Mouse (Mus musculus): ENCODE data around the gene Cyp3a44.
"Not testable (repeated sequence)": the region's sequence is repeated elsewhere in the genome, so short reads cannot be mapped to it uniquely, and the experiment has no call there.

Cyp3a44 gene

DNA sequence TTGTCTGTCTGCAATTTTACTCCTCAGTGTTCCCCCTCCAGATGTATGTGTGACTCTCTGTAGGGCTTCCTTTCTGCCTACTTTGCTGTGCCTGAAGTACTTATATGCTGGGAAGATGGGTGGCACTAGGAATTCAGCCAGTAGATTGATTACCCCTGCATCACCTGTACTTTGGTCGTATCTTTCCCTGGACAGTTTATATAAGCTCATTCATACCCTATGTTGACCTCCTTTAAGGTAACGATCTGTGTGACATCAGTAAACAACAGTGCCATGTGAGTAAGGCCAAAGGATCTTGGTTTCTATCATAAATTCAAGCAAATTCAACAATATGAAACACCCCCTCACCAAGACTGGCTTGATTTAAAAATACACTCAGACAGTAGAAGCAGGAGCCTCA is at the start of gene Cyp3a44:
Cyp3a44 (minus strand) TSS at position 79 of the 400 bp plus-strand sequence.
- DNase-seq (ENCODE audit: low read depth, low spot score): not testable (repeated sequence)

DNA sequence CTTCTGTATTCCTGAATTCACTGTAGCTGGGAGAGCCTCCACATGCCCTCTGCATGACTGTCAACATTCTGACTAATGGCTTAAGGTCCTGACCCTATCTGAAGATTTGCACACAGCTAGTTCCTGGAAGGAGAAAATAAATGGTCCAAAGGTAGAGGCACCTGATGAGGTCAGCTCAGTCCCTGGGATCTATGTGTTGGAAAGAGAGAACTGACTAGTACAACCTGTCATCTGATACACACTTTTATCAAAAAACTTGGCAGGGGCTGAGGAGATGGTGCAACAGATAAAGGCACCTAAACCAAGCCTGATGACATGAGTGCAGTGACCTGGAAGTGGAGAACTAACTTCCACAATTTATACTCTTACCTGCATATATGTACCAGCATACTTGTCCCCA is 5.4 kb downstream of the Cyp3a44 start:
- not testable (repeated sequence) for DNase-seq (ENCODE audit: low read depth, low spot score)

DNA sequence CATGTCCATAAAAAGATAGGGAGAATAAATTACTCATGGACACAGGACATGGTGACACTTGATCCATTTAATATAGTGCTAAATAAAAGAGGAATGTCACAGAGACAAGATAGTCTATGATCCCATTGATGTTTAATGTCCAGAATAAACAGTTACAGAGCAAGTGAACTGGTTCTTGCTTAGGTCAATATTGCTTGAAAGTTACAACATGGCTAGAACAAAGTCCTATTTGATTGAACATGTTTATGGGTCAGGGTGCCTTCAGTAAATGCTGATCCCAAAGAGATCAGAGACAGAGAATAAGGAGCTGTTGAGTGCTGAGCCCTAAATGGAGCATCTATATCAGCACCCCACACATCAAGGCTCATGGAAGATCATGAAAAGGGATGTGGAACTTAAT is 12.4 kb downstream of the Cyp3a44 start:
- not testable (repeated sequence) for DNase-seq (ENCODE audit: low read depth, low spot score)

GRCm38 (mm10) chr5:145737512-145737911 is 68.2 kb downstream of the Cyp3a44 start:
- not testable (repeated sequence) for DNase-seq (ENCODE audit: low read depth, low spot score)
